Mouse (Mus musculus) spleen, adult 2 months (tissue): Measurements from ENCODE around the gene Hist1h3g. TPM values are rescaled to one million over a fixed set of nuclear protein-coding genes. Genes with fewer than 3 reads are reported as not detected.
"Not testable (repeated sequence)": the region's sequence is repeated elsewhere in the genome, so short reads cannot be mapped to it uniquely, and the experiment has no call there.

Experiments
- DNase-seq, 2 experiments: peaks; one replicate each; pipeline versions ENCODE4 v3.0.0 to v3.0.0-alpha.2; 2012 to 2021; ENCODE audit warnings: low spot score in 2 of 2, low read depth in 1 of 2
- H3K27ac ChIP-seq: fragments of 200-500 bp; 2 replicates; pipeline ENCODE4 v1.5.1; 2012; ENCODE audit warnings: low read length, inconsistent platforms; ENCODE audit not compliant: insufficient read depth
- H3K27me3 ChIP-seq: fragments of 200-500 bp; 2 replicates; pipeline ENCODE4 v1.6.1; 2012; ENCODE audit warnings: mild to moderate bottlenecking, moderate library complexity, low read length, inconsistent platforms; ENCODE audit not compliant: control insufficient read depth, insufficient read depth
- H3K36me3 ChIP-seq: fragments of 200-500 bp; 2 replicates; pipeline ENCODE4 v1.6.1; 2012; ENCODE audit warnings: mild to moderate bottlenecking, low read length, inconsistent platforms; ENCODE audit not compliant: control insufficient read depth, insufficient read depth
- H3K4me1 ChIP-seq: fragments of 200-500 bp; 2 replicates; pipeline ENCODE4 v1.6.1; 2011; ENCODE audit warnings: inconsistent platforms; ENCODE audit not compliant: control insufficient read depth, insufficient read depth, insufficient read length
- H3K4me3 ChIP-seq: fragments of 200-500 bp; 2 replicates; pipeline ENCODE4 v1.5.1; 2011; ENCODE audit warnings: mild to moderate bottlenecking, inconsistent platforms; ENCODE audit not compliant: insufficient read depth, insufficient read length; ENCODE audit errors: extremely low read depth
- CTCF ChIP-seq: fragments of 200-500 bp; IDR thresholded peaks from 2 replicates; pipeline ENCODE4 v1.5.1; 2011; ENCODE audit warnings: mild to moderate bottlenecking, inconsistent platforms; ENCODE audit not compliant: insufficient read depth, insufficient read length, insufficient replicate concordance; ENCODE audit errors: extremely low read depth
- POLR2A ChIP-seq: fragments of 200-500 bp; IDR thresholded peaks from 2 replicates; pipeline ENCODE4 v1.6.1; 2011; ENCODE audit warnings: low read depth, low read length, inconsistent platforms
- WGBS: fragments of 180-500 bp; shearing (Covaris S2); methylation state at CpG from one replicate; pipeline ENCODE4 v1.1.7; 2018; 5-methylcytosine and 5-hydroxymethylcytosine counted together
- polyA plus RNA-seq: library from polyadenylated mRNA; depleted of rRNA; stranded (reverse); fragments of >200 nt; gene quantifications from 2 replicates; pipeline ENCODE4 v1.2.3, GENCODE M21; 2012

The Hist1h3g gene
- polyA plus RNA-seq, 1 experiment, result 34.4 TPM

DNA sequence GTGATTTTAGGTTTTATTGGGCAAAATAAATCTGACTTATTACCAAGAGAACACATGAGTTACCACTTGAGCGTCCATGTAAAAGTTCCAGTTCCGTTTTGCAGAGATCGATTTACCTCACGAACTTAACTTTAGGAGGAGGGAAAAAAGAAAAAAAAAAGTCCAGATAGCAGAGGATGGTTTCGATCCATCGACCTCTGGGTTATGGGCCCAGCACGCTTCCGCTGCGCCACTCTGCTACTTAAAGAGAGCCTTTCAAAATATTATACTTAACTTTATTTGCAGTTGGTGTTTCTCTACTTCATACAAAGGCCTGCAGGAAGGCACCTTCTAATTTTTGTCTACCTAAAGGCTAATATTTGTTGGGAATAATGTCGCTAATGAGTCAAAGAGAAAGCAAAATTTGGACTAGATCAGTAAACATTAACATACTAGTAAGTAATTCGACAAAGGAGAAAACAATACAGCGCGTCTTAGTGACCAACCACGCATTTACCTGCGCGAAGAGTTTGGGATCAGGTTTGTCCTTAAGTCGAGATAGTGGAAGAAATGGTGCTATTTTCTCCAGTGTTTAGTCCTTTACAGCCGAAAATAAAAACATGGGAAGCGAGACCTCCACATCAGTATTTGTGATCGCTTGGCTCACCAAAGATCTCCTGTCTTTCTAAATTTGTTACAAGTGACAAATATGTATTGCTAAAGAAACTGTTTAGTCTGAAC, 4.9 kb upstream of the Hist1h3g start:
- H3K4me3 ChIP-seq, result peak overlapping the region; percentile 59
- no peaks in the 10 kb centered on the region for H3K27me3 ChIP-seq
- TF ChIP-seq CTCF (no peak), POLR2A (no peak)
- DNase-seq, result peak; percentile 50 to 69
- under 1% methylated on average over 20 of the region's 20 CpGs for WGBS
- H3K27ac ChIP-seq, result peak overlapping the region; percentile 86
- peaks cover 3% of the 10 kb centered on the region; the same call in 1 of the 2 replicates for H3K4me1 ChIP-seq
- H3K36me3 ChIP-seq, result no peaks in the 10 kb centered on the region

DNA sequence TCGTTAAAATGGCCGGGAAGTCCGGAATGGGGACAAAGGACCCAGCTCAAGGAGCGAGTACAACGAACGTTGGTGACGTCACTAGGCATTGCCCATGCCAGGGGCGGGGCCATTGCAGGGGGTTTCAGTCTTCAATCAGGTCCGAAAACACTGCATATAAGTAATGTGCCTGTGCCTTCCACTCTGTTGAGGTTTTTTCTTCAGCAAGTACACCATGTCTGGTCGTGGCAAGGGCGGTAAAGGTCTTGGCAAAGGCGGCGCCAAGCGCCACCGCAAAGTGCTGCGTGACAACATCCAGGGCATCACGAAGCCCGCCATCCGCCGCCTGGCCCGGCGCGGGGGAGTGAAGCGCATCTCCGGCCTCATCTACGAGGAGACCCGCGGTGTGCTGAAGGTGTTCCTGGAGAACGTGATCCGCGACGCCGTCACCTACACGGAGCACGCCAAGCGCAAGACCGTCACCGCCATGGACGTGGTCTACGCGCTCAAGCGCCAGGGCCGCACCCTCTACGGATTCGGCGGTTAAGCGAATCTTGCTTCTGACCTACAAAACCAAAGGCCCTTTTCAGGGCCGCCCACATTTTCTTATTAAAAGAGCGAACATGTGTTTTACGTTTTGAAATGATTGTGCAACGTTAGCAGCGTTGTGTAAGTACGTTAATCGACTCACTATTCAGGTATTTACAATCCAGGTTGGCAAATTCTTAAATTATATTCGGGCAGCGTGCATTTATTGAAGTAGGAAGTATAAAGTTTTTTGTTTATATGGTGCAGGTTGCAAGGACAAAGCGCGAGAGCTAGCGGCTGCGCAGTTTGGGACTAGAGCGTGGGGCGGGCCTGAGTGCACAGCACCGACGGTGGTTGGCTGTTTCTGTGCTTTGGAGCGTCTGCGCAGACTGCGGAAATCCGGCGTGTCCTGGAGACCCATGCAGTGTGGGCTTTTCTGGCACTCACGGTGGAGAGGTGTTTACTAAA, 4.0 kb upstream of the Hist1h3g start, which contains the start of gene Hist1h4h:
Gene Hist1h4h (plus strand): TSS at position 150 of the 975 bp plus-strand sequence.
- no peaks in the 10 kb centered on the region for H3K36me3 ChIP-seq
- WGBS, result under 1% methylated on average over 66 of the region's 70 CpGs
- peak; percentile 91 to 93 for DNase-seq
- TF ChIP-seq CTCF, result no peak
- TF ChIP-seq POLR2A, result peak; percentile 99
- H3K27me3 ChIP-seq, result no peaks in the 10 kb centered on the region
- H3K4me1 ChIP-seq, result peaks cover 3% of the 10 kb centered on the region; the same call in 1 of the 2 replicates
- peak within 1 kb of the TSS; percentile 86 for H3K27ac ChIP-seq
- H3K4me3 ChIP-seq, result peak within 1 kb of the TSS; percentile 59

DNA sequence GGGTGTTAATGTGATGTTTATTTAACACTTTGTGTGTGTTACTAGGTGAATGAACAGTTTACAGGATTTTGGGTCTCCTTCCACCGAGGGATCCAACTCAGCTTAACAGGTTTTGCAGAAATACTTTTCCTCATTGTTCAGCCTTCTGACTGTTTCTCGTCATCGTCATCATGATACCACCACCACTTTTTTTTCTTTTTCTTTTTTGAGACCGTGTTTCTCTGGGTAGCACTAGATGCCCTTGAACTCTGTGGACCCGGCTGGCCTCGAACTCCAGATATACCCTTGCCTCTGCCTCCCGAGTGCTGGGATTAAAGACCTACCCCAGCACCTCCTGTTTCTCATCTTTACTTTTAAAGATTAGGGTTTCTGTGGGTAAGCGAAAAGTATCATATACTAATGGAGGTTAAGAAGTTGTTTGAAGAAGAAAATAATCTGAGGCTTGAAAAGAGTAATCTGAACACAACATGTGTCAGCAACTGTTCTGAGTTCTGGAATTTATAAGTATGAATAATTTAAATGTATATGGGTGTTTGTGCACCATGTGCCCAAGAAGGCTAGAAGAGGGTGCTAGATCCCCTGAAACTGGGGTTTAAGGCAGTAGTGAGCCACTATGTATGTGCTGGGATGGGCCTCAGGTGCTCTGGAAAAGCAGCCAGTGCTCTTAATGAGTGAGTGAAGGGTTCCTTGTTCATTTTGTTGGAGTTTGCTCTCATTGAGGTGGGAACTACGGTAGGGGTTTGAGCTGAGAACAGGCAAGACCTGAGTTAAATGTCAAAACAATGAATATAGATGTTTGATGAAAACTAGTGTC, 2.8 kb upstream of the Hist1h3g start:
- Histone ChIP-seq H3K4me1 (peaks cover 3% of the 10 kb centered on the region; the same call in 1 of the 2 replicates), H3K27me3 (no peaks in the 10 kb centered on the region), H3K4me3 (no peak overlapping the region), H3K36me3 (no peaks in the 10 kb centered on the region), H3K27ac (peak overlapping the region; percentile 20; the same call in 1 of the 2 replicates)
- no peak for DNase-seq
- no peak for TF ChIP-seq POLR2A
- TF ChIP-seq CTCF, result no peak
- 22% methylated on average over 9 of the region's 9 CpGs for WGBS

DNA sequence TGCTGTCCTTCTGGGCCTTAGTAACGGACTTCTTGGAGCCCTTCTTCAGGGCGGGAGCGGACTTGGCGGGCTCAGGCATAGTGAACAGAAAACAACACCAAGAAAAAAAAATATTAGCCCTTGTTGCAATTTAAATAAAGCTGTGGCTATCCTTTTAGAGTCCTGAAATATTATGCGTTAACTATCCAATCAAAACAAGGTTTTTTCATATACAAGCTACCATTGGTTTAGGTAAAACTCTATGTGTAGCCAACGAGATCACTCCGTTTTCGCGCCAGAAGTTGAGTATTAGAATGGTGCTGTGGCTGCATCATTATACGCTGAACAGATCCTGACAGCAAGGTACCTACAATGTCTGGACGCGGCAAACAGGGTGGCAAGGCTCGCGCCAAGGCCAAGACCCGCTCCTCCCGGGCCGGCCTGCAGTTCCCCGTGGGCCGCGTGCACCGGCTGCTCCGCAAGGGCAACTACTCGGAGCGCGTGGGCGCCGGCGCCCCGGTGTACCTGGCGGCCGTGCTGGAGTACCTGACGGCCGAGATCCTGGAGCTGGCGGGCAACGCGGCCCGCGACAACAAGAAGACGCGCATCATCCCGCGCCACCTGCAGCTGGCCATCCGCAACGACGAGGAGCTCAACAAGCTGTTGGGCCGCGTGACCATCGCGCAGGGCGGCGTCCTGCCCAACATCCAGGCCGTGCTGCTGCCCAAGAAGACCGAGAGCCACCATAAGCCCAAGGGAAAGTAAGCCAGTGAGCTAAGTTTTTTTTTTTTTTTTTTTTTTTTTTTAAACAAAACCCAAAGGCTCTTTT, 1.5 kb upstream of the Hist1h3g start, which contains the start of gene Hist1h2af:
Gene Hist1h2af (plus strand): TSS at position 347 of the 808 bp plus-strand sequence.
- not testable (repeated sequence) for H3K4me1 ChIP-seq, H3K36me3 ChIP-seq, H3K27me3 ChIP-seq
- Histone ChIP-seq H3K27ac (peak within 1 kb of the TSS; percentile 60), H3K4me3 (peak within 1 kb of the TSS; percentile 46)
- under 1% methylated on average over 32 of the region's 53 CpGs for WGBS
- DNase-seq, result peak; percentile 51 to 55

DNA sequence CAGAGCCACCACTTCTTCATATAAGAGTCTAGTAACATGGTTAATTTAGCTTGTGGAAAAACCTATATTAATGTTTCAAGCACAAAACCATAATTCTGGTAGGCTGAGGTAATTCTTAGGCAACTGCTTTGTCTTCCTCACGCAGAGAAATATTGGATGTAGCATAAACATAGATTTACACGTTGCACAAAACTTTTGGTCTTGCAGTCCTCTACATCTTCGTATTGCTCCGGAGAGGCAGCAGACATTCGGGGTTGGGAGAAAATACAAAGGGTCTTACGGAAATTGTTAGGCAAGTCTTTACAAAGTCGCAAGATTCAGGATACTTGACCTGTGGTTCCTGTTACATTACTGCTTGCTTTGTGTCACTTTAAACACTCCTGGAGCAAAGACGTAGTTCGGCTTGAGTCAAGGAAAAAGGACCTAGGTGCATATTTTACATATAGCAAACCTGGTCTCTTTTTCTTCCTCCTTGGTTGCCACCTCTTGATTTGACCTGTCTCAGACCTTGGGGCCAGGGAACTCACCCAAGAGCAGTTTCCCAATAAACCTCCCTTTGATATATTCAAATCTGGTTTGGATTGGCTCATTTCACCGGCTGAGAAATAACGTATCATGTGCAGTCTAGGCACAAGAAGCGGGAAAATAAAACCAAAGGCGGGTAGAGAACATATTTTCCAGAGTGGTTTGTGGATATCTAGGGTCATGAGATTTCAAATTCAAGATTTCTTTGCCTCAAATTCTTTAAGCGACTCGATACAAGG, 672 bp upstream of the Hist1h3g start:
- WGBS, result under 1% methylated on average over 15 of the region's 15 CpGs
- H3K4me1 ChIP-seq, result peaks cover 3% of the 10 kb centered on the region; the same call in 1 of the 2 replicates
- no peaks in the 10 kb centered on the region for H3K36me3 ChIP-seq
- no peak for DNase-seq
- H3K27me3 ChIP-seq, result no peaks in the 10 kb centered on the region
- TF ChIP-seq CTCF (no peak), POLR2A (no peak)
- peak overlapping the region; percentile 11; the same call in 1 of the 2 replicates for H3K27ac ChIP-seq
- peak overlapping the region; percentile 14 for H3K4me3 ChIP-seq
